Mouse (Mus musculus) mature B cell (primary cell): ENCODE measurements around the gene Tsen15.
"Not testable (repeated sequence)": the region's sequence is repeated elsewhere in the genome, so short reads cannot be mapped to it uniquely, and the experiment has no call there.

Source experiments
- in situ Hi-C: fragments of 300-500 bp; cut with MboI; formaldehyde crosslinking; loops from 2 replicates; pipeline ENCODE4 v1.14.3; 2019

The Tsen15 gene

DNA sequence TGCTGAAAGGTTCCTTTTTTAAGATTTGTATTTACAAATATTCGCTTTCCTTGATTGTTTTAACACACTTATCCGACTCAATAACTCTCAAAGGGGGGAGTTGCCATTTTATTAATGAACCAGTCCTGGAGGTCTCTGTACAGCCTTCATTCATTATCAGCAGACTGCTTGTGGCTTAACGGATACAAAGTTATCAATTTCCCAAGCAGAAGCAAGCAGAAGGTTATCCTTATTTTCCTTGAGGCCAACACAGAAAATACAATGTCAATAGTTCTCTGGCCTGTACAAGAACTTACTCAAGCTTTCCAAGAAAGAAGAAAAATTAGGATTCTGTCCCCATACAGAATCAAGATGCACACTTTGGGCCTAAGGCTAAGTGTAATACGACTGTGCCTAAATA, 795 bp downstream of the Tsen15 start:
- in situ Hi-C loops, result not testable (repeated sequence)

DNA sequence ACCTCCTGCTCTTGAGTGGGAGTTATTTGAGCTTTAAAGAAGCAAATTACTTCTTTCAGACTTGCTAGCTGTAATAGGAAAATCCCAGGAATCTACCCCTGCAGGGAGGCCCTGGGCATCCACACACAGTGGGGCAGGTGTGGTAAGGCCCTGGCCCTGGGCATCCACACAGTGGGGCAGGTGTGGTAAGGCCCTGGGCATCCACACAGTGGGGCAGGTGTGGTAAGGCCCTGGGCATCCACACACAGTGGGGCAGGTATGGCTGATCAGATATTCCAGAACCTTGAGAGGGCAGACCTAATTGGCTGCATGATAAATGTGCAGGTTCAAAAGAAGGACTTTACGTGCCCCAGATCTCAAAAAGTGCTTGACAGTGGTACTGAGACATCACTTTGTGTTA, 1.9 kb downstream of the Tsen15 start:
- in situ Hi-C loops, result no loop called here

DNA sequence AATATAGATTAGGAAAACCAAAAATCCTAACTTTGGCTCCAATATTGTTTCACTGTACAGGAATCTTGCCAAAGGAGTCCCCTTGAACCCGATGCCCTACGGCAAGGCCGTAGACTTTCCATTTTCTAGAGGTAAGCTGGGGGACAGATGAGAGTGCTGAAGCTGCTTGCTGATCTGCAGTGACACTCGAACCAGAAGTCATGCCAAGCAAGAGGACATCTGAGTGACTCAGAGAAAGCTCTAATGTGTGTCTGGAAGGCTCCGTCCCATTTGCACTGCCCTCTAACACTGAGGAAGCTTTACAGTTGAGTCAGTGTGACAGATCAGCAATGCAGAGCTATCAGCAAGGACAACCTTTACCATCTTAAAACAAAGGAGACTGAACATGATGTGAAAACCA, 8.2 kb downstream of the Tsen15 start:
- in situ Hi-C loops, result no loop called here

DNA sequence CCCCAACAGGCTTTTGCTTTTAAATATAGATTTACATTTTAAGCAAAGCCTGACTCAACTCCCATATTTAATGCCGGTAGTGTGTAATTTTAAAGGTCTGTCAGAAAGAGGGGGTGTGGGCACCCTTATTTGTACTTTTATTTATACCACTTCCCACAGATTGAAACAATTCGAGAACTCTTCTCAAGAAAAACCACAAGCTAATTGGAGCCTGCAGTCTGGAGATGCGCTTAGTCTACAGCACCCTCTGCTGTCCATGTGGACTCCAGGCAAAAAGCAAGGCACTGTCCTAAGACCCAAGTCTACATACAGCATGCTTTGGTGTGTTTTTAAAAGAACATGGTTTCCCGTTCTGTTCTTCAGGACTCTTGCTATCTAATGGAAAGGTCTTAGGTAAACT, 17.3 kb downstream of the Tsen15 start:
- in situ Hi-C loops, result no loop called here

DNA sequence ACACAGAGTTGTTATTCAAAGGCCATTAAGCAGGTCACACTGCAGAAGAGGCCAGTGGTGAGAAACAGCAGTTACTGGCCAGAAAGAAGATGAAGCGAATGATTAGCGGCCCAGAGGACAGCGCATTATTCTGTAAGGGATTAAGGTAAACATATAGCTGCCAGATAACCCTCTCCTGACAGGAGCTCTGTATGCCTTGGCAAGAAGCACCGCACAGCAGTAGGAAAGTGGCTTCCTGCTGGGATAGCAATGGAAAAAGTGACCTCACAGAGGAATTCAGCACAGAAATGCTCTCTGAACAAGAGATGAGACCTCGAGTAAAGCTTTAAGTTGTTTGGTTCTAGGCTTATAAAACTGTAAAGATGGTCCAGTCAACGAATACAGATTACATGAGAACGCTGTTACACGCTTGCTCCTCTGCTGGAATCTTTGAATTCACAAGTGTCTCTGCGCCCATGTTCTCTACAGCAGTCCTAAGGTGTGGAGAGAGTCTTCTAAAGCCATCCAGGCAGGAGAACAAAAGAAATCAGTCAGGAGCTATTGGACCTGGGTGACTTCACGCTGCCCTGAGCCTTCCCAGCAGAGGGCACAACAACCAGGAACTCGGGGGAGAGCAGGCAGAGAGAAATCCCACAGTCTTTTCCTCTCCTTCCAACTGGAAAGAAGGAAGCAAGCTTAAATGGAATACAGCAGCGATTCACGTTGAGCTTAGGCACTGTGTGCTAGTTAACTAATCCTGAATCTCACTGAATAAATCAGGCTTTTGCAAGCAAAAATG, 18.0 kb downstream of the Tsen15 start:
- in situ Hi-C loops, result no loop called here

DNA sequence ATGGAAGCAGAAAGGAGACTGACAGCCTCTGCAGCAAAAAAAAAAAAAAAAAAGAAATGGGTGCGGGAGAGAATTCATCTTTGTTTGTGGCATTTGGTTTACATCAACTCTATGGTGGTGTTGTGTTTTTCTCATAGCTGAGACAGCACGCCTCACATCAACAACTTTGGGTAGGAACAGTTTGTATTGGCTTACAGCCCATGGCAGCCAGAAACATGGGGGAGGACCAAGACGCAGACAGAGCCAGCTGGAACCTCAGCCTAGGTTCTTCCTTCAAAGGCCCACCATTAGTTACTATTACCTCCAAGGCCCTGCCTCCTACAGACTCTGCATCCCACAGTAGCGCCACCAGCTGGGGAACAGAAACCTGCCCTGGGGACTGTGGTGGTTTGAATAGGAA, 29.8 kb downstream of the Tsen15 start:
- in situ Hi-C loops, result no loop called here

DNA sequence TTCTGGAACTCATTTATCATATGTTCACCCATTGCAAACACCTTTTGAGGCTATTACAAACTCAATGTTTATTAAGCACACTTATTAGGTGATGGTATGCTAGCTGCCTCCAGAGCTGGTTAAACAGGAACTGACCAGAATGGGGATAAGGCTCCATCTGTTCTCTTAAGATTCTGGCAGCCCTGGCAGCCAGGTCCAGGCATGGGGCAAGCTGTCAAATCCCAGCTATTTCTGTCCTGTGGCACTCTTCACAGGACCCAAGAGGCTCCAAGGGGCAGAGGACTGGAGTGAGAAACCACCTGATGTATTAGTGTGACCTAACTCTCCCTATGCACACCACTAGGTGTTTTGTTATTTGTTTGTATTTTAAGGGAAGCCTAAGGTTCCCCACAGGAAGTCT, 38.5 kb downstream of the Tsen15 start:
- in situ Hi-C loops, result no loop called here

DNA sequence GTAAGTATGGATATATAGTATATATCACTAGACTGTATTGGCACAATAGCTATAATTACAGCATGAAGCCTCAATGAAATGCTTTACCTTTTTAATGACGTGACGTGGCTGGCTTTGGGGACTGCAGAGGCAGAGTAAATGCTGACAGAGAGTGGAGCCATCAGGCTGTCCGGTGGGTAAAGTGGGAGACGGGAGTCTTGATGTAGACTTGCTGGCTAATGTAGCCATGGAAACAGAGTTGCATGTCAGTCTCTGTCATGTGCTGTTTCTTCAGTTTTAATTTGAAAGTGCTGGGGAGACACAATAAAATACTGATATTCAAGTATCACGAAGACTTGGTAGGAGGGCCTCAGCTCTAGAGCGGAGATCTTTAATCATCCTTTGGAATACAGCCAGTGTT, 62.5 kb downstream of the Tsen15 start:
- in situ Hi-C loops, result no loop called here
